Mouse (Mus musculus) heart, postnatal 0 days (tissue): ENCODE measurements at regions not wholly inside any gene's neighbourhood (a gene's known extent, or its start where the extent isn't known, plus 50 kb on each side); places are given as distances from the start of the nearest gene placed in this dataset.

Experiments used
- ATAC-seq: fragments of 200-750 bp; cut with Nextera tagmentation; 2 replicates; pipeline ENCODE4 v1.8.0; 2017; ENCODE audit warnings: low read depth, moderate number of reproducible peaks, moderate library complexity; ENCODE audit not compliant: insufficient read depth
- DNase-seq: peaks from one replicate; pipeline ENCODE4 v3.0.0-alpha.2; 2016; ENCODE audit warnings: low spot score
- H3K27ac ChIP-seq: fragments of 300-500 bp; sonication (generic); 2 replicates; pipeline ENCODE4 v1.5.1; 2014; ENCODE audit warnings: low read depth, mild to moderate bottlenecking
- H3K27me3 ChIP-seq: fragments of 300-500 bp; sonication (generic); 2 replicates; pipeline ENCODE4 v1.6.1; 2014; ENCODE audit warnings: low read length, mixed read lengths; ENCODE audit not compliant: control insufficient read depth, insufficient read depth
- H3K36me3 ChIP-seq: fragments of 300-500 bp; sonication (generic); replicated peaks from 2 replicates; pipeline ENCODE4 v1.6.1; 2014; ENCODE audit warnings: low read length, mixed read lengths; ENCODE audit not compliant: control insufficient read depth, insufficient read depth
- H3K4me1 ChIP-seq: fragments of 300-500 bp; sonication (generic); 2 replicates; pipeline ENCODE4 v1.6.1; 2014; ENCODE audit warnings: antibody characterized with exemption; ENCODE audit not compliant: control insufficient read depth, insufficient read depth
- H3K4me2 ChIP-seq: fragments of 300-500 bp; sonication (generic); 2 replicates; pipeline ENCODE4 v1.6.1; 2014; ENCODE audit warnings: low read depth, mild to moderate bottlenecking, low read length, moderate library complexity
- H3K4me3 ChIP-seq: fragments of 300-500 bp; sonication (generic); 2 replicates; pipeline ENCODE4 v1.5.1; 2014; ENCODE audit warnings: low read depth, low read length
- H3K9ac ChIP-seq: fragments of 300-500 bp; sonication (generic); replicated peaks from 2 replicates; pipeline ENCODE4 v1.6.1; 2014; ENCODE audit warnings: low read depth, low read length, mixed read lengths
- H3K9me3 ChIP-seq: fragments of 300-500 bp; sonication (generic); replicated peaks from 2 replicates; pipeline ENCODE4 v1.6.1; 2016; ENCODE audit warnings: low read length; ENCODE audit not compliant: control insufficient read depth
- CTCF ChIP-seq: IDR thresholded peaks from 2 replicates; pipeline ENCODE4 v1.5.1; 2016; ENCODE audit warnings: antibody characterized with exemption, control low read depth, low read depth
- EP300 ChIP-seq: IDR thresholded peaks from 2 replicates; pipeline ENCODE4 v1.6.1; 2016; ENCODE audit warnings: antibody characterized with exemption, low read depth
- WGBS: fragments of 180-500 bp; shearing (Covaris S2); extraction: QIAGEN DNeasy Blood & Tissue Kit; methylation state at CpG from one replicate; pipeline ENCODE4 v1.1.7; 2014; 5-methylcytosine and 5-hydroxymethylcytosine counted together

DNA sequence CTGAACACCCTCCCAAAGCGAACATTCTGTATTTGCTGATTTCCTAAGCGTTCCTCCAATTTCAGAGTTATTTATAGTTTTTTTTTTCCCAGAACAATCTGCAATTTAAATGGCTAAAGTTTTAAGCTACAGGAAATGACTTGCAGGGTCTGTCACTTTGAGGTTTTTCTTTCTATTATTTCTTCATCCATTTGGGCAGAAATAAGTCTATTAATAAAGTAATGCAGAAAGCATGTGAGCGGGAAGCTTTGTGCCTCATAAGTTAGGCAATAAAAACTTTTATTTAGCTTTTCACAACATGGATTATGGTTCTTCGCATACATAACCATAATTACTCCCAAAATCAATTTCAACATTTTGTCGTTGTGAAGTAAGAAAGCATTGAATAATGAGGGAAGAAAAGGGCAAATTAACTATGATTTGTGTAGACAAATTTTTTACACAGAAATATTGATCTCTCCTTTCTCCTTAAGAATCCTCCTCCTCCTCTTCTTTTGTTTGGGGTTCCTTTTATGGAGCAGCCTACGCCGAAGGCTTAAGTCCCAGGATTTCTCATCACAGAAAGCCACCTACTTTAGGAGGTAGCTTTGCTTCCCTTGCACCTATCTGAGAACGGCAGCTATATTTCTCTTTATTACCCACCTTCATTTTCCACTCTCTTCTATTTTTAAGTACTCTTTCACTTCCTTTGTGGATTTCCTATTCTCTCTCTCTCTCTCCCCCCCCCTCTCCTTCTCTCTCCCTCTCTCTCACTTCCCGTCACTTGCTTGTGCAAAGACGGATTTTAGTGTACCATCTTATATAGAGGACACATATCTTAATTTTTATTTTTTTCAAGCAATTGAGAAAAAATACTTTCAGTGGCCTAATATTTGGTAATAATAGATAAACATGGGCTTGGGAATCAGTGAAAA is 128.6 kb upstream of the Gm4301 start:
- Histone ChIP-seq H3K27me3 (no peaks in the 10 kb centered on the region), H3K4me2 (no peak overlapping the region), H3K36me3 (no peaks in the 10 kb centered on the region), H3K9me3 (no peaks in the 10 kb centered on the region), H3K4me1 (no peaks in the 10 kb centered on the region), H3K9ac (no peak overlapping the region), H3K4me3 (no peak overlapping the region), H3K27ac (no peak overlapping the region)
- ATAC-seq (no peak), DNase-seq (no peak)
- 77% methylated on average over 10 of the region's 10 CpGs for WGBS
- TF ChIP-seq CTCF = no peak
- no peak for TF ChIP-seq EP300

DNA sequence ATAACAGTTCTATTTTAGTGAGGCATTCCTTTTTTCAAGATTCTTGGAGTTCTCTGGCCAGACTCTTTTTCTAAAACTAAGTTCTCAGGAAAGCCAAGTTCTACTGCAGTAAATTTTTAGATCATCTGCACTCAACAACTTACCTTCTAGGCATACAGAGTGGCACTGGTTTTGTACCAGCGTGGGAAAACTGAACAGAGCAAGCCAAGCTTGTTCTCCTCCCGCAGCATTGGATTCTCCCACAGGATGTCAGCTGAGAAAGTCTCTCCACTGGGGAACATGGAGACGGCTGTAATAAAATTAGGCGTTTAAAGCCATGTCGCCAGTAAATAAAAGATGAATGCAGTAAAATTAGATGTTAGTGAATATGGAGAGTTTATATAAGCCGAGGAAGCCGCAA is 124.8 kb upstream of the Gm4301 start:
- WGBS = 74% methylated on average over 7 of the region's 7 CpGs

DNA sequence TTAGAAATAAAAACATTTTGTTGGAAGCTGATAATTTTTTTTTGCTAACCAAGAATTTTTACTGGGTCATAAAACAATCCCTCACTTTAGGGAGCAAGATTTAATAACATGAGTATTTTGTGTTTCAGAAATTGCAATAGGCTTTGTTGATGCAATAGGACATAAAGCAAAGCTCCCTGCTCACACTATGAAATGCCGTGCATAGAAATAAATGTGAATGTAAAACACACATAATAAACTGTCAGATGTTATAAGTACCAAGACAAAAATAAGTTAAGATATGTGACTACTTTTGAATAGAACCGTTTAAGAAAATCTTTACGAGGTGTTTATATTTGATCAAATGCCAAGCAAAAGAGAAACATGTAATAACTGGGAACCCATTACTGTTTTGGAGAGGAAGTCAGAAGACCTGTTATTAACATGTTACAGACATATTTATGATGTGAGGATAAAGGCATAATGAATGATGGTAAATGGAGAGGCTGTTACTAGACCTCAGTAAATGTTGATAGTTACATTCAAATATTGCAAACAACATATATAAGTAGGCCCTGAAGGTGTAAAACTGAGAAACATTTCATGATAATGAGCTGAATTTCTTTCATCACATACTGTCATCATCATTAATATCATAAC is 110.9 kb upstream of the Gm4301 start:
- no peak overlapping the region for H3K9ac ChIP-seq
- no peak overlapping the region for H3K4me3 ChIP-seq
- DNase-seq = no peak
- no peaks in the 10 kb centered on the region for H3K9me3 ChIP-seq
- H3K36me3 ChIP-seq = no peaks in the 10 kb centered on the region
- no peaks in the 10 kb centered on the region for H3K4me1 ChIP-seq
- no peak overlapping the region for H3K4me2 ChIP-seq
- WGBS = 76% methylated on average over 3 of the region's 3 CpGs
- H3K27ac ChIP-seq = no peak overlapping the region
- TF ChIP-seq CTCF (no peak), EP300 (no peak)
- no peaks in the 10 kb centered on the region for H3K27me3 ChIP-seq
- ATAC-seq = no peak

More for the DNA sequence above, 124.8 kb upstream of the Gm4301 start:
- no peak for TF ChIP-seq CTCF
- TF ChIP-seq EP300 = no peak
- H3K9me3 ChIP-seq = no peaks in the 10 kb centered on the region
- H3K4me1 ChIP-seq = no peaks in the 10 kb centered on the region
- no peaks in the 10 kb centered on the region for H3K36me3 ChIP-seq
- H3K9ac ChIP-seq = no peak overlapping the region
- no peak overlapping the region for H3K27ac ChIP-seq
- no peaks in the 10 kb centered on the region for H3K27me3 ChIP-seq
- no peak for ATAC-seq
- H3K4me2 ChIP-seq = no peak overlapping the region
- DNase-seq = no peak
- no peak overlapping the region for H3K4me3 ChIP-seq

DNA sequence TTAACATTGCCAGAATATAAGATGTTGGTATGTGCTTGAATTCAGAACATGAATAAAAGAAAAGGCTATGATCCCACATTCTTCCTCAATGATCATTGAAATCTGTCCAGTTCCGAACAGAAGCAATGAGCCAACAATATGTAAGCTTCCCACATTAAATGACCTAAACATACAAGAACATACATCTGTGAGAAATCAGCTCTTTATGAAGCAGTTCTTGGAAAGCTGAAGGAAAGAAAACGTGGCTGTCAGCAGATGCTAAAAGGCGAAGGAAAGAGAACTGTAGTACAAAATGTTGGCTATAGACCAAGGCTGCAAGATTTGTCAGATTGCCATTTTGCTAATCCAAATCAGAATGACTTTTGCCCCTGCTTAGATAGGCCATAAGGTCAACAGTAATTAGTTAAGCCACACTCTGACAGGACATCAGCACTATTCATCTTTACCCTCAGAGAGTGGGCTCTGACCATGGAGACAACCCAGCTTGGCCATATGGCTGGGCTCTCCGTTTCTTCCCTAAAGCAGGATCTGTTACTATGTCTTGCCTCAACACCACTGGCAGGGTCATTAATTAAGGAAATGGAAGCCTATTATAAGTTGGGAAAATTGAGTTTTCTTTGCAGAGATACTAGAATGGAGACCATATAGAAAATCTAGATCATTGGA is 76.1 kb upstream of the Gm4301 start:
- Histone ChIP-seq H3K9me3 (no peaks in the 10 kb centered on the region), H3K9ac (no peak overlapping the region), H3K4me2 (no peak overlapping the region), H3K27me3 (no peaks in the 10 kb centered on the region), H3K4me3 (no peak overlapping the region), H3K27ac (no peak overlapping the region), H3K4me1 (no peaks in the 10 kb centered on the region), H3K36me3 (no peaks in the 10 kb centered on the region)
- TF ChIP-seq CTCF (no peak), EP300 (no peak)
- DNase-seq = no peak
- ATAC-seq = no peak
- WGBS = 70% methylated on average over 4 of the region's 4 CpGs

DNA sequence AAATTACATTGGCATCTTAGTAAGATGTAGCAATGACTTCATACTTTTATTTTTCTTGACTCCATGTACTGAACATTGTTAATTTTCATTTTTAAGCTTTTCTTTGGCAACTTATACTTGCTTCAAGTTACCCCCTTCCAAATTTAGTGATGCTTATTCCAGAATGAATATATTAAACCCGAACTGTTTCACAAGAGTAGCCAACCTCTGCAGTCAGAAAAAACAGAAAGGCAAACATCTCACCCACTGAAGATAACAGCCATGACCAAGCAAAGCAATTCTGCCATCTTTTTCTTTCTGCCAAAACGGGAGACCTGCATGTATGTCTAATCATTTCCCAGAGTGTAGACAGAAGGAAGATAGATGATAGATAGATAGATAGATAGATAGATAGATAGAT is 72.0 kb upstream of the Gm4301 start:
- ATAC-seq = no peak
- 59% methylated on average over 2 of the region's 2 CpGs for WGBS

More for the DNA sequence above, 72.0 kb upstream of the Gm4301 start:
- Histone ChIP-seq H3K36me3 (no peaks in the 10 kb centered on the region), H3K9me3 (no peaks in the 10 kb centered on the region), H3K27ac (no peak overlapping the region), H3K9ac (no peak overlapping the region), H3K4me1 (no peaks in the 10 kb centered on the region), H3K4me3 (no peak overlapping the region), H3K4me2 (no peak overlapping the region), H3K27me3 (no peaks in the 10 kb centered on the region)
- TF ChIP-seq CTCF (no peak), EP300 (no peak)
- DNase-seq = no peak
